Mouse (Mus musculus): ENCODE data around the gene Olfr996. TPM values are rescaled to one million over a fixed set of nuclear protein-coding genes. Genes with fewer than 3 reads are reported as not detected.
"Not testable (repeated sequence)": the region's sequence is repeated elsewhere in the genome, so short reads cannot be mapped to it uniquely, and the experiment has no call there.

The Olfr996 gene
- not detected in 2 replicates for polyA plus RNA-seq (2016; fragmentation: Nextera tagmentation; extraction: Ambion mirVana)

DNA sequence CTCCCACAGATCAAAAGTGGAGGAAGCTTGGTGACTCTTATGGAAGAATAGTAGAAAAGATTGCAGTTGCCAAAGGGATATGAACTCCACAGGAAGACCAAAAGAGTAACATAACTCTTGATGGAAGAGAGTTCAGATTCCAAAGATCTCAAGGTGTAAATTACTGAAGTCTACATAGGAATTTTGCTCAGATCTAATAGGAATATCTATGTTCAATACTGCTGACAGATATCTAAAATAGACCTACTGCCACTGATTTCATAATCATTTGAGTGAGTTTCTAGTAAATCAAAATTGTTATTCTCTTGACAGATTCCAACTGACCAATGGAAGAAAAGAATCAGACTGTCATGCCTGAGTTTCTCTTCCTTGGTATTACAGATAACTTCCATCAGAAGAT lies at the start of gene Olfr996:
Gene Olfr996, plus strand, starts transcription at position 301 of the 400 bp plus-strand sequence.
- no peaks in the 10 kb centered on the region for H3K27me3 ChIP-seq (ENCODE audit: low read depth, poor library complexity, severe bottlenecking)
- no peak for DNase-seq (ENCODE audit: low spot score)
- H3K4me3 ChIP-seq, result no peak within 1 kb of the TSS
- no peaks in the 10 kb centered on the region for H3K4me1 ChIP-seq
- H3K36me3 ChIP-seq, result no peaks in the 10 kb centered on the region
- no peaks in the 10 kb centered on the region for H3K9me3 ChIP-seq (replicated peaks)
- H3K27ac ChIP-seq (replicated peaks), result no peak within 1 kb of the TSS

GRCm38 (mm10) chr2:85532082-85532778 lies 46.8 kb upstream of the Olfr996 start:
- no peaks in the 10 kb centered on the region for H3K9me3 ChIP-seq (replicated peaks)
- H3K4me1 ChIP-seq, result peaks cover 4% of the 10 kb centered on the region; the same call in 1 of the 2 replicates
- no peak overlapping the region for H3K4me3 ChIP-seq
- H3K27ac ChIP-seq (replicated peaks), result no peak overlapping the region
- no peak for DNase-seq (ENCODE audit: low spot score)
- WGBS, result 94% methylated on average over 2 of the region's 2 CpGs
- no peaks in the 10 kb centered on the region for H3K27me3 ChIP-seq (ENCODE audit: low read depth, poor library complexity, severe bottlenecking)
- no peaks in the 10 kb centered on the region for H3K36me3 ChIP-seq

DNA sequence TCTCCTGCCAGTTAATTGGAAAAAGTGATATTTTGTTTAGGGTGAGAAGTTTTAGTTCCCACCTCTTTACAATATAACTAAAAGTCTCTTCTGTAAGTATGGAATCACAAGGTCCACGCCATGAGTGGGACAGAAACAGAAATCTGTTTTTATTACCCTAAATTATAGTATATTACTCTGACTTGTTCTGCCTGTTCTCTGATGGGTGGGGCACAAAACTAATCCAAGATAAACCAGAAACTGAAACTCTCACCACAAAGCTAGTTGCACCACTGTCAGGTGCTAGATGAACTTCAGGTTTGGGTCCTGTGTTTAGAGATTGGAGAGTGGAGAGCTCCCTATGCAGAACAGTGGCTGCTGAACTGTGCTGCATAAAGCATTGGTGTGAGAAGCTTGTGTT lies 45.1 kb upstream of the Olfr996 start:
- no peak for DNase-seq (ENCODE audit: low spot score)
- H3K9me3 ChIP-seq (replicated peaks), result no peaks in the 10 kb centered on the region
- no peak overlapping the region for H3K4me3 ChIP-seq
- H3K36me3 ChIP-seq, result no peaks in the 10 kb centered on the region
- H3K27ac ChIP-seq (replicated peaks), result no peak overlapping the region
- H3K27me3 ChIP-seq (ENCODE audit: low read depth, poor library complexity, severe bottlenecking), result no peaks in the 10 kb centered on the region
- WGBS, result 86% methylated on average over 1 of the region's 1 CpGs
- peaks cover 4% of the 10 kb centered on the region; the same call in 1 of the 2 replicates for H3K4me1 ChIP-seq

DNA sequence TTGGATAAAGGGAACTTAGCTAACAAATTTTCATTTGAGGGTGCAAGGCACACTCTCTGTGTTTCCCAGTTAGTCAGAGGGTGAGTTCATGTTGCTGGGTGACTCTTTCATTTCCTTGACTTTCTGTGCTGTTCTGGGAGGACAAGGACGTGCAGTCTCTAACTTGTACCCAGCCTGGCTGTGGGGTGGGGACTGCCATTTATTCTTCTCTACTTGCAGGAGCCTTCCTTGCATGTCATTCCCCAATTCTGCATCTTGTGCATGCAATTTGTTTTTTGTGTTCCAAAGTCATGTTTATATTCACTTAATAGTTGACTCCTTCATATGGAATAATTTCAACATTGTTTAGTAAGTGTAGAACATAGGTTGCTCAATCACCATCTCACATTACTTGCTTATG lies 24.2 kb upstream of the Olfr996 start:
- no peak for DNase-seq (ENCODE audit: low spot score)
- Histone ChIP-seq H3K4me1 (no peaks in the 10 kb centered on the region), H3K9me3 (replicated peaks) (no peaks in the 10 kb centered on the region), H3K36me3 (no peaks in the 10 kb centered on the region), H3K4me3 (no peak overlapping the region), H3K27me3 (ENCODE audit: low read depth, poor library complexity, severe bottlenecking) (no peaks in the 10 kb centered on the region), H3K27ac (replicated peaks) (no peak overlapping the region)
- WGBS, result 78% methylated on average over 1 of the region's 1 CpGs

DNA sequence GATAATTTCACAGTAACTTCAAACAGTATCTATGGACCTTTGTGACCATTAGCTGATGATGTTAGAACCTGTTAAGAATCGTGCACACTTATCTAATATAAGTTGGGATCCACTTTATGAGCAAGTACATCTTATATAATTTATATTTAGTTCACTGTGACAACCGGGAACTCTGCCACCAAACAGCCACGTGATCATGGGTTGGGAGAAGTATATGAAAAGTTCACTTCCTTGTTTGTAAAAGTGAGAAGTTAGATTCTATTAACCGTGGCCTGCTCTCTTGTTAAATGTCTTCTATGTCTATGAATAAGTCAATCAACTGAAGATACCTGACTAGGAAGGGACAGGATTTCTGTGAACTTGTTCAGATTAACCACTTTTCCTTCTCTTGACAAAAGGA lies 18.8 kb upstream of the Olfr996 start:
- Histone ChIP-seq H3K27ac (replicated peaks) (no peak overlapping the region), H3K36me3 (no peaks in the 10 kb centered on the region), H3K9me3 (replicated peaks) (no peaks in the 10 kb centered on the region), H3K4me1 (no peaks in the 10 kb centered on the region), H3K4me3 (no peak overlapping the region), H3K27me3 (ENCODE audit: low read depth, poor library complexity, severe bottlenecking) (no peaks in the 10 kb centered on the region)
- 87% methylated on average over 4 of the region's 4 CpGs for WGBS
- DNase-seq (ENCODE audit: low spot score), result no peak

- WGBS, result 28% methylated on average over 4 of the region's 4 CpGs
- no peak for DNase-seq (ENCODE audit: low spot score)
- H3K36me3 ChIP-seq, result no peaks in the 10 kb centered on the region
- H3K4me1 ChIP-seq, result no peaks in the 10 kb centered on the region
- no peaks in the 10 kb centered on the region for H3K9me3 ChIP-seq (replicated peaks)
- no peaks in the 10 kb centered on the region for H3K27me3 ChIP-seq (ENCODE audit: low read depth, poor library complexity, severe bottlenecking)
- no peak overlapping the region for H3K27ac ChIP-seq (replicated peaks)
- H3K4me3 ChIP-seq, result no peak overlapping the region
Observed at GRCm38 (mm10) chr2:85561187-85561586, 17.8 kb upstream of the Olfr996 start.

DNA sequence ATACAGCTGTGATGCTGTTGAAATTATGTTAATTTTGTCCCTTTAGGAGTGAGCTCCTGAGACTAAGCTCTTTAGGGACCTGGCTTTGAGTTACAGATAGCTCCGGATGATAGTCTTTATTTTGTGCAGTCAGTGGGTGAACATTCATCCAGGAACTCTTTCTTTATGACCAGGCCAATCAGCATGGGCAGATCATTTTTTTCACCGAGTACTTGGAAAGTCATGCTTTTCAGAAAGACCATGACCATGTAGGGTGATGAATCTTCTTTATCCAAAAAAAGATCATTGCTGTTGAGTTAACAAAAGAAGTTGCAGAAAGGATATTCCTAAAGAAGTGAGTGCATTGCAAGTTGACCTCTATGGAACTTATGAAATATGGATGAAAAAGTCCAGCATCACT lies 9.6 kb downstream of the Olfr996 start, which contains the start of gene Olfr998:
Gene Olfr998, plus strand, starts transcription at position 301 of the 400 bp plus-strand sequence.
- not testable (repeated sequence) for H3K27ac ChIP-seq (replicated peaks); H3K4me3 ChIP-seq; DNase-seq (ENCODE audit: low spot score); H3K27me3 ChIP-seq (ENCODE audit: low read depth, poor library complexity, severe bottlenecking); H3K36me3 ChIP-seq; H3K9me3 ChIP-seq (replicated peaks); H3K4me1 ChIP-seq
- WGBS, result 85% methylated on average over 2 of the region's 2 CpGs

DNA sequence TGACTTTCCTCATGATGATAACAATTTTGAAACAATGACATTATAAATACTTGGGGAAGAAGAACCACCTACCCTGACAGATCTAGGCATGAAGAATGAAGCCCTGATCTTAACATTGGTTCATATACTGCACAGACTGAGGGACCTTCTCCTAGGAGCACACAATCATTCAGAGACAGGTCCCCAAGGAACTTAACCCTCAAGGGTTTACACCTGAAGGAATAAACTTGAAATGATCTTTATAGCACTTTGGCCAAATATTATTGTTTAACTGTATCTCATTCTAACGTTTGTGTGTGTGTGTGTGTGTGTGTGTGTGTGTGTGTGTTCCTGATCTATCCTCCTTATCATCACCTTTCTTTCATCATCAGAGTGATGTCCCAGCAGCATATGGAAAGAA lies 32.8 kb downstream of the Olfr996 start, which contains the start of gene Olfr1000:
Gene Olfr1000, minus strand, starts transcription at position 101 of the 400 bp plus-strand sequence.
- 74% methylated on average over 1 of the region's 1 CpGs for WGBS
- H3K36me3 ChIP-seq, result no peaks in the 10 kb centered on the region
- no peak for DNase-seq (ENCODE audit: low spot score)

More for the DNA sequence above, 32.8 kb downstream of the Olfr996 start, which contains the start of gene Olfr1000:
- Histone ChIP-seq H3K9me3 (replicated peaks) (no peaks in the 10 kb centered on the region), H3K4me3 (no peak within 1 kb of the TSS), H3K27ac (replicated peaks) (no peak within 1 kb of the TSS), H3K4me1 (no peaks in the 10 kb centered on the region), H3K27me3 (ENCODE audit: low read depth, poor library complexity, severe bottlenecking) (no peaks in the 10 kb centered on the region)

Other genes starting within 250 kb of the Olfr996 start
- gene Olfr987, start 239.9 kb upstream of the Olfr996 start, polyA plus RNA-seq (2016; fragmentation: Nextera tagmentation; extraction: Ambion mirVana), result not detected in 2 replicates
- not detected in 2 replicates for gene Olfr988, start 216.0 kb upstream of the Olfr996 start, polyA plus RNA-seq (2016; fragmentation: Nextera tagmentation; extraction: Ambion mirVana)
- not detected in 2 replicates for gene Olfr992, start 169.7 kb upstream of the Olfr996 start, polyA plus RNA-seq (2016; fragmentation: Nextera tagmentation; extraction: Ambion mirVana)
- not detected in 2 replicates for gene Olfr993, start 164.3 kb upstream of the Olfr996 start, polyA plus RNA-seq (2016; fragmentation: Nextera tagmentation; extraction: Ambion mirVana)
- not detected in 2 replicates for gene Olfr994, start 142.8 kb upstream of the Olfr996 start, polyA plus RNA-seq (2016; fragmentation: Nextera tagmentation; extraction: Ambion mirVana)
- gene Olfr995, start 135.6 kb upstream of the Olfr996 start, polyA plus RNA-seq (2016; fragmentation: Nextera tagmentation; extraction: Ambion mirVana), result not detected in 2 replicates
- gene 4833423E24Rik, start 60.2 kb upstream of the Olfr996 start, polyA plus RNA-seq (2016; fragmentation: Nextera tagmentation; extraction: Ambion mirVana), result 0.11 TPM in 1 of 2 replicates, not detected in the other
- gene Olfr998, start 9.7 kb downstream of the Olfr996 start, polyA plus RNA-seq (2016; fragmentation: Nextera tagmentation; extraction: Ambion mirVana), result not detected in 2 replicates
- gene Olfr1000, start 32.7 kb downstream of the Olfr996 start, polyA plus RNA-seq (2016; fragmentation: Nextera tagmentation; extraction: Ambion mirVana), result not detected in 2 replicates
- gene Olfr1002, start 71.5 kb downstream of the Olfr996 start, polyA plus RNA-seq (2016; fragmentation: Nextera tagmentation; extraction: Ambion mirVana), result not detected in 2 replicates
- gene Olfr154, start 85.2 kb downstream of the Olfr996 start, polyA plus RNA-seq (2016; fragmentation: Nextera tagmentation; extraction: Ambion mirVana), result not detected in 2 replicates
- gene Olfr1006, start 99.6 kb downstream of the Olfr996 start, polyA plus RNA-seq (2016; fragmentation: Nextera tagmentation; extraction: Ambion mirVana), result not detected in 2 replicates
- gene Olfr1008, start 110.2 kb downstream of the Olfr996 start, polyA plus RNA-seq (2016; fragmentation: Nextera tagmentation; extraction: Ambion mirVana), result not detected in 2 replicates
- not detected in 2 replicates for gene Olfr1009, start 136.2 kb downstream of the Olfr996 start, polyA plus RNA-seq (2016; fragmentation: Nextera tagmentation; extraction: Ambion mirVana)
- gene Olfr1012, start 183.6 kb downstream of the Olfr996 start, polyA plus RNA-seq (2016; fragmentation: Nextera tagmentation; extraction: Ambion mirVana), result not detected in 2 replicates
- gene Olfr1013, start 187.9 kb downstream of the Olfr996 start, polyA plus RNA-seq (2016; fragmentation: Nextera tagmentation; extraction: Ambion mirVana), result not detected in 2 replicates
- gene Olfr1014, start 193.5 kb downstream of the Olfr996 start, polyA plus RNA-seq (2016; fragmentation: Nextera tagmentation; extraction: Ambion mirVana), result not detected in 2 replicates
- not detected in 2 replicates for gene Olfr1015, start 202.8 kb downstream of the Olfr996 start, polyA plus RNA-seq (2016; fragmentation: Nextera tagmentation; extraction: Ambion mirVana)
- gene Olfr1016, start 223.3 kb downstream of the Olfr996 start, polyA plus RNA-seq (2016; fragmentation: Nextera tagmentation; extraction: Ambion mirVana), result not detected in 2 replicates
- gene Olfr1018, start 239.3 kb downstream of the Olfr996 start, polyA plus RNA-seq (2016; fragmentation: Nextera tagmentation; extraction: Ambion mirVana), result not detected in 2 replicates

Data from midbrain, embryonic 10.5 days (tissue).